Mouse (Mus musculus): ENCODE data around the gene Plekha1. TPM values are rescaled to one million over a fixed set of nuclear protein-coding genes. Genes with fewer than 3 reads are reported as not detected.

Plekha1 gene
- 167 TPM for polyA plus RNA-seq (2014; fragmentation: Illumina TruSeq; extraction: RNeasy Lipid Tissue Mini Kit (QIAGEN cat#74804); ENCODE audit: low read depth, low replicate concordance)

DNA sequence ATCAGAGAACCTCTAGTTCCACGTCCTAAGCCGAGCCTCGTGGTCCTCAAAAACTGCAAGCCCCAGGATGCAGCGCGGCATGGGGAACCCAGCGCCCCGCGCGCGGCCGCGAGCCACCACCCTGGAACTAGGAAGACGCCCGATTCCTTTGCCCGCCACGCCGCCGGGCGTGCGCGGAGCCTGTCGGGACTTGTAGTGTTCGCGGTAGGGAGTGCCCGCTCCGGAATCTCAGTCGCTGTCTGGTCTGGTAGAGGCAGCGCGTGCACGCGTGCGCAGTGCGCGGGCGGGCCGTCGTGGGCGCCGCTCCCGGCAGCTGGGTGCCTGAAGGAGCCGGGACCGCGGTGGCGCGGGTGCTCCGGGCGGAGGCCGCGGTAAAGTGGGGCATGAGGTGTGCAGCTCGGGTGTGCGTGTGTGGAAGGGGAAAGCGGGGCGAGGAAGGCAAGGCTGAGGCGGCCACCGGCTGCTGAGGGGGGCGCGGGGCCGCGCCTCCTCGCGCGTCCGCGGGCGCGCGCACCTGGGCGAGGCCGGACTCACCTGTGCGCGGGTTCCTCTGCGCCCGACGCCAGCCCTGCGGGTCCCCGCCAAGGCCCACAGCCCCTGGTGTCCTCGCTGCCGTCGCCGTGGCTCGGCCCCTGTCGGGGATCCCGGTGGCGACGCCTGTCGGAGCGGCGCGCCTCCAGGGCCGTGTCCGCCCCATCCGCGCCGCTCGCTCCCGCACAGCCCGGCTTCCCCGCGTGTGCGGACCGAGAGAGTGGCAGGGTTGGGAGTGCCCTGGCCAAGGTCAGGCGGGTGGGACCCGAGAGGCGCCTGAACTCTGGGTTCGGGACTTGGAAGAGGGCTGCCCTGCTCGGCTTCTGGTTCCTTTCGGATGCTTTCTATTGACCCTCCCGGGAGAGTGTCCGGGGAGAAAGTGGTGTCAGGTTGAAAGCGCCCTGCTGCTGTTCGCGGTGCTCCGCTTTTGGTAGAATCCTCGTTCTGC is at the start of gene Plekha1:
Gene Plekha1, plus strand, starts transcription at position 144 of the 979 bp plus-strand sequence.

DNA sequence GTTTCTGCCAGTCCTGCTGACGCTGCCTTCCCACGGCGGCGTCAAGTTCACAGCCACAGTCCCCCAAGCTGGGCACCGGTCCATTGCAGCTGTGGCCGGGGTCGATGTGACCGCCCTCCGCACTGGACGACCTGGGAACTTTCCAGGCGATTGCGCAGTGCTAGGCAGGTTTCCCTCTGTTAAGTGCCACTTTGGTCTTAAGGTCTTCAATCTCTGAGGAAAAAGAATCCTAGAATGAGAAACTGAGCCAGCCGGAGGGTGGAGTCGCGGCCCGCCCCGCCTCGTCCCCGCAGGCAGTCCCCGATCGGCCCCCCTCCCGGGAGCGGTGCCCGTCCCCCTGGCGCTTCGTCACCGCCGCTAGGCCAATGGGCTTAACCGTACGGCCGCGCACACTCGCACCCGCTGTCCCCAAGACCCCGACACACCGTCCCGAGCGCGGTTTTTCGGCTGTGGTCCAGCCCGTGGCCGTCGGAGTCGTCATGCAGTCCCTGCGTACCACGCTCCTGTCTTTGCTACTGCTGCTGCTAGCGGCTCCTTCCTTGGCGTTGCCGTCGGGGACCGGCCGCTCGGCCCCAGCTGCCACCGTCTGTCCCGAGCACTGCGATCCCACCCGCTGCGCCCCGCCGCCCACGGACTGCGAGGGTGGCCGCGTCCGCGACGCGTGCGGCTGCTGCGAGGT is 70.4 kb downstream of the Plekha1 start, which contains the start of gene Htra1:
Gene Htra1, plus strand, starts transcription at position 319 of the 679 bp plus-strand sequence.

Other genes starting within 250 kb of the Plekha1 start
- not detected for gene Btbd16, start 91.7 kb upstream of the Plekha1 start, polyA plus RNA-seq (2014; fragmentation: Illumina TruSeq; extraction: RNeasy Lipid Tissue Mini Kit (QIAGEN cat#74804); ENCODE audit: low read depth, low replicate concordance)
- gene Htra1, start 70.4 kb downstream of the Plekha1 start, polyA plus RNA-seq (2014; fragmentation: Illumina TruSeq; extraction: RNeasy Lipid Tissue Mini Kit (QIAGEN cat#74804); ENCODE audit: low read depth, low replicate concordance) = 28.8 TPM
- not detected for gene Dmbt1, start 166.3 kb downstream of the Plekha1 start, polyA plus RNA-seq (2014; fragmentation: Illumina TruSeq; extraction: RNeasy Lipid Tissue Mini Kit (QIAGEN cat#74804); ENCODE audit: low read depth, low replicate concordance)

Measured in kidney, adult 10 weeks (tissue).